Mouse (Mus musculus) heart, embryonic 12.5 days (tissue): ENCODE results near the gene Tmem201. TPM values are rescaled to one million over a fixed set of nuclear protein-coding genes. Genes with fewer than 3 reads are reported as not detected.

Experiments used
- ATAC-seq: fragments of 200-750 bp; cut with Nextera tagmentation; 2 replicates; pipeline ENCODE4 v1.8.0; 2017; ENCODE audit warnings: moderate TSS enrichment, moderate library complexity; ENCODE audit not compliant: insufficient number of reproducible peaks, low FRiP score
- H3K27ac ChIP-seq: fragments of 300-500 bp; sonication (generic); 2 replicates; pipeline ENCODE4 v1.5.1; 2016; ENCODE audit warnings: mild to moderate bottlenecking, moderate library complexity; ENCODE audit not compliant: poor library complexity, severe bottlenecking
- H3K27me3 ChIP-seq: fragments of 300-500 bp; sonication (generic); replicated peaks from 2 replicates; pipeline ENCODE4 v1.6.1; 2016; ENCODE audit warnings: mild to moderate bottlenecking, moderate library complexity
- H3K36me3 ChIP-seq: fragments of 300-500 bp; sonication (generic); 2 replicates; pipeline ENCODE4 v1.6.1; 2016; ENCODE audit warnings: mild to moderate bottlenecking, moderate library complexity
- H3K4me1 ChIP-seq: fragments of 300-500 bp; sonication (generic); replicated peaks from 2 replicates; pipeline ENCODE4 v1.6.1; 2016; ENCODE audit warnings: mild to moderate bottlenecking
- H3K4me2 ChIP-seq: fragments of 300-500 bp; sonication (generic); 2 replicates; pipeline ENCODE4 v1.6.1; 2016; ENCODE audit warnings: mild to moderate bottlenecking, moderate library complexity
- H3K4me3 ChIP-seq: fragments of 300-500 bp; sonication (generic); 2 replicates; pipeline ENCODE4 v1.5.1; 2016; ENCODE audit warnings: mild to moderate bottlenecking
- H3K9ac ChIP-seq: fragments of 300-500 bp; sonication (generic); 2 replicates; pipeline ENCODE4 v1.6.1; 2016; ENCODE audit warnings: mild to moderate bottlenecking, moderate library complexity
- H3K9me3 ChIP-seq: fragments of 300-500 bp; sonication (generic); replicated peaks from 2 replicates; pipeline ENCODE4 v1.6.1; 2016; ENCODE audit warnings: mild to moderate bottlenecking, moderate library complexity
- WGBS: fragments of 180-500 bp; shearing (Covaris S2); methylation state at CpG from one replicate; pipeline ENCODE4 v1.1.7; 2016; 5-methylcytosine and 5-hydroxymethylcytosine counted together
- polyA plus RNA-seq: library from polyadenylated mRNA; unstranded; fragments of >200 nt; fragmentation: Nextera tagmentation; extraction: Ambion mirVana; gene quantifications from 2 replicates; pipeline ENCODE4 v1.2.1, GENCODE M21; 2016

The Tmem201 gene
- polyA plus RNA-seq, 1 experiment from 2014 or later: 51.1 TPM

- H3K9ac ChIP-seq: no peak overlapping the region
- H3K4me2 ChIP-seq: no peak overlapping the region
- no peaks in the 10 kb centered on the region for H3K27me3 ChIP-seq
- no peaks in the 10 kb centered on the region for H3K9me3 ChIP-seq
- H3K27ac ChIP-seq: no peak overlapping the region
- H3K4me1 ChIP-seq: peaks cover 7% of the 10 kb centered on the region; the same call in 1 of the 2 replicates
- 82% methylated on average over 6 of the region's 6 CpGs for WGBS
- peaks cover 86% of the 10 kb centered on the region for H3K36me3 ChIP-seq
- H3K4me3 ChIP-seq: no peak overlapping the region
- no peak for ATAC-seq
Measured at GRCm38 (mm10) chr4:149719686-149720085, 18.2 kb downstream of the Tmem201 start.

- peaks cover 50% of the 10 kb centered on the region for H3K36me3 ChIP-seq
- peaks cover 3% of the 10 kb centered on the region; the same call in 1 of the 2 replicates for H3K4me1 ChIP-seq
- no peaks in the 10 kb centered on the region for H3K9me3 ChIP-seq
- no peak overlapping the region for H3K4me2 ChIP-seq
- H3K27me3 ChIP-seq: no peaks in the 10 kb centered on the region
- 69% methylated on average over 3 of the region's 3 CpGs for WGBS
- no peak overlapping the region; the same call in 1 of the 2 replicates for H3K9ac ChIP-seq
- no peak for ATAC-seq
- H3K27ac ChIP-seq: no peak overlapping the region
- no peak overlapping the region for H3K4me3 ChIP-seq
Measured at GRCm38 (mm10) chr4:149714542-149714941, 23.3 kb downstream of the Tmem201 start.

DNA sequence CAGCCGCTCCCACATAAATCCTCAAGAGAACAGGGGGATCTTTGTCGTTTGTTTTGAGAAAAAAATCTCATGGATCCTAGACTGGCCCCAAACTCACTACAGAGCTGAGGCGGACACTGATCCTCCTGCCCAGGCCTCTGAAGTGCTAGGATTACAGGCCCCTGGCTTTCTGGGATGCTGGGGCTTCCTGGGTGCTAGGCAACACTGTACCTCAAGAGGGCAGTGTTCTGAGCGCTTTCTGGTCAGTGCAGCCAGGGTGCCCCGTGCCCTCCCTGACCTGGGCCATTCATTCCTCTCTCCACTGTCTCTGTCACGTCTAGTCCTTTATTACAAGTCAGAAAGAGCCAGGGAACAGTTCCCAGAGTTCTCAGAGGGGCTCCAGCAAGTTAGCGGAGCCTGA lies 25.9 kb downstream of the Tmem201 start:
- Histone ChIP-seq H3K9me3 (no peaks in the 10 kb centered on the region), H3K36me3 (peaks cover 24% of the 10 kb centered on the region), H3K27me3 (no peaks in the 10 kb centered on the region; the same call in 1 of the 2 replicates), H3K4me3 (no peak overlapping the region), H3K4me1 (peaks cover 3% of the 10 kb centered on the region; the same call in 1 of the 2 replicates), H3K4me2 (0 out of 2 replicates have a peak overlapping the region, but pooled peaks have one; percentile 19), H3K9ac (no peak overlapping the region), H3K27ac (no peak overlapping the region)
- 24% methylated on average over 7 of the region's 7 CpGs for whole genome bisulfite sequencing
- ATAC-seq: peak; percentile 23; the same call in 1 of the 2 replicates

DNA sequence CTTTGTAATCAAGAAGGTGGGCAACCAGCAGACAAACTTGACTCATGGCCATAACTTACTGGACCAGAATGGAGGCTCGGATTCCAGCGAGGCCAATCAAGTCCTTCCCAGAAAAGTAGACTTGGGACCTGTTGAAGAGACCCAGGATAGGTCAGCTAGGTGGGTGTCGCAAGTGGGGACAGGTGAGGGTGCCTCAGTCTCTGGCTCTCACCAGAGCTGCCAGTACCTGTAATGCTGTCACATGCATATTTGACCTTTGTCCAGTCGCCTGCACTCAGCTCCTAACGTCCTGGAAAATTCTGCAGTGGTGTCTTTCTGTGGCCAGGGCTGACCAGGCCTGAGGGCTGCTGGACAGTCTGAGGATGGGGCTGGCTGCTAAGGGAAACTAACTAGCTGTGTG lies 26.4 kb downstream of the Tmem201 start:
- Histone ChIP-seq H3K27ac (no peak overlapping the region), H3K36me3 (peaks cover 19% of the 10 kb centered on the region), H3K4me1 (peaks cover 3% of the 10 kb centered on the region; the same call in 1 of the 2 replicates), H3K27me3 (no peaks in the 10 kb centered on the region; the same call in 1 of the 2 replicates), H3K4me2 (no peak overlapping the region), H3K9me3 (no peaks in the 10 kb centered on the region), H3K4me3 (no peak overlapping the region), H3K9ac (no peak overlapping the region)
- no peak for ATAC-seq
- whole genome bisulfite sequencing: 82% methylated on average over 5 of the region's 5 CpGs

DNA sequence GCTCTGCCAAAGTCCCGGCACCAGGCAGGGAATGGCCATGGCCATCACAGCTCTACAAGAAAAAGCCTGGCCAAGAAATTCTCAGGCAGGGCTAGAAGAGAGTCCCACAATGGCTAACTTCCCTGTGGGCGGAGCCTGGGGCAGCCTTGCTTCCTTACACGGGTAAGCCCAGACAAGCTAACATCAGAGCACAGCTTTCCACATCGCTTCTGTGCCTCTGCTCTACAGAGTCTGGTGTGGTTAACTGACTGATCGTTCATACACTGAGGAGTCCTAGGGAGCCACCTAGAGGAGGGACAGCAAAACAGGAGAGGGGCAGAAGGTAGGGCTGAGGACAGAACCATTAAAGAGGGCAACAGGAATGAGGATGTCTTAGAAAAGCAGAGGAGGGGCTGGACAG lies 27.3 kb downstream of the Tmem201 start:
- Histone ChIP-seq H3K4me1 (peaks cover 3% of the 10 kb centered on the region; the same call in 1 of the 2 replicates), H3K36me3 (peaks cover 9% of the 10 kb centered on the region), H3K27me3 (no peaks in the 10 kb centered on the region; the same call in 1 of the 2 replicates), H3K4me3 (no peak overlapping the region), H3K9ac (no peak overlapping the region), H3K27ac (no peak overlapping the region), H3K9me3 (no peaks in the 10 kb centered on the region), H3K4me2 (no peak overlapping the region)
- whole genome bisulfite sequencing: 19% methylated on average over 5 of the region's 5 CpGs
- ATAC-seq: peak; percentile 62

DNA sequence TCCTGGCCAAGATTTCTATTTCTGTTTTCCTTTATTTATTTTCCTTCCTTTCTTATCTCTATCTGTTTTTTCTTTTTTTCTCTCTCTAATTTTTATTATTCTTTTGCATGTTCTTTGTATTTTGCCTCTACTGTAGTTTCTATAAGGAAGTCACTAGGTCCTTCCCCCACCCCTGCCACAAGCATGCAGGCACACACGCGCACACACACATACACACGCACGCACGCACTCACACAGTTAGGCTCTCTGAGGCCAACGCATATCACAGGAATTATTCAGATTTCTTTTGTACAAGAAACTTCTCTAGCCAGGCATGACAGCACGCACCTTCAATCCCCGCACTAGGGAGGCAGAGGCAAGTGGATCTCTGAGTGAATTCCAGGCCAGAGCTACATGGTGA lies 31.9 kb downstream of the Tmem201 start:
- H3K27me3 ChIP-seq: no peaks in the 10 kb centered on the region; the same call in 1 of the 2 replicates
- no peaks in the 10 kb centered on the region for H3K9me3 ChIP-seq
- H3K27ac ChIP-seq: no peak overlapping the region
- no peak overlapping the region for H3K9ac ChIP-seq
- H3K4me2 ChIP-seq: no peak overlapping the region
- peaks cover 12% of the 10 kb centered on the region for H3K4me1 ChIP-seq
- ATAC-seq: no peak
- no peaks in the 10 kb centered on the region for H3K36me3 ChIP-seq
- no peak overlapping the region for H3K4me3 ChIP-seq
- WGBS: 91% methylated on average over 8 of the region's 8 CpGs

- Histone ChIP-seq H3K4me3 (no peak overlapping the region), H3K4me2 (no peak overlapping the region), H3K27me3 (peaks cover 4% of the 10 kb centered on the region; the same call in 1 of the 2 replicates), H3K4me1 (peaks cover 12% of the 10 kb centered on the region), H3K27ac (no peak overlapping the region), H3K9ac (no peak overlapping the region), H3K9me3 (no peaks in the 10 kb centered on the region), H3K36me3 (no peaks in the 10 kb centered on the region)
- WGBS: 57% methylated on average over 7 of the region's 7 CpGs
- no peak for ATAC-seq
Measured at GRCm38 (mm10) chr4:149705298-149705697, 32.5 kb downstream of the Tmem201 start.

DNA sequence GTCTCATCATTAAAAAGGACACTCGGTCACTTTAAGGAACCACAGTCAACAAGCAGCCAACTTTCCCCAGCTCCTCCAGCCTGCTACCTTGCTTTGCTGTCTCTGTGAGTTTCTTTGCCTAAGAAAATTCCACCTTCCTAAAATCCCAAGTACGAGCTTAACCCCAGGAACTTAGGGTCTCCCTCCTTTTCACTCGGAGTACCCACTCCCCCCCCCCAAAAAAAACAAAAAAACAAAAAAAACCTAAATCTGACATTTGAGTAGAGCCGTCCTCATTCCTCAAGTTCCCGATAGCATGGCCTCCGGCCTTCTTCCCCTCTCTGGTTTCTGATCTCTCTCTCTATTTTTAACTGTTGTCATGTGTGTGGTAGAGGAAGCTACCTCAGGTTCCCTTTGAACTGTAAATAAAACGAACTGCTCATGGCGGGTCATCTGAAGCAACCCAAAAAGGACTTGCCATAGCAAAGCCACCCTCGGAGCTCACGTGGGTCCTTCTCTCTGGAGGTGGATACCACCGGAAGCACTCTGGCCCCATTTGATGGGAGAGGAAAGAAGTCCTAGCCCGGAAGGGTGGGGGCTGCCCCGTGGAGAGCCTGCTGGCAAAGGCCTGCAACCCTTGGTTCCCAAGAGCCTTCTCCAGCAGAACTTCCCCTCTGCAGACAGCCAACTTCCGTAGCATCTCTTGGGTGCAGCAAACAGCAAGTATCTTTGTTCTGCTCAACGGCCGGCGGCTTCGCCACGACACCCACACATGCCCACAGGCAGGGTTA lies 35.4 kb downstream of the Tmem201 start, which contains the start of gene Pik3cd:
TSS of gene Pik3cd (minus strand) at position 362 of the 770 bp plus-strand sequence.
- no peak within 1 kb of the TSS for H3K27ac ChIP-seq
- peaks cover 22% of the 10 kb centered on the region for H3K4me1 ChIP-seq
- no peak within 1 kb of the TSS for H3K4me3 ChIP-seq
- peaks cover 18% of the 10 kb centered on the region for H3K27me3 ChIP-seq
- no peaks in the 10 kb centered on the region for H3K36me3 ChIP-seq
- H3K9ac ChIP-seq: no peak within 1 kb of the TSS
- no peaks in the 10 kb centered on the region for H3K9me3 ChIP-seq
- WGBS: 58% methylated on average over 19 of the region's 19 CpGs
- H3K4me2 ChIP-seq: no peak within 1 kb of the TSS
- no peak for ATAC-seq

GRCm38 (mm10) chr4:149701426-149702209 lies 36.2 kb downstream of the Tmem201 start:
- H3K27me3 ChIP-seq: peaks cover 21% of the 10 kb centered on the region
- H3K9ac ChIP-seq: no peak overlapping the region
- WGBS: 66% methylated on average over 18 of the region's 18 CpGs
- no peaks in the 10 kb centered on the region for H3K36me3 ChIP-seq
- H3K4me3 ChIP-seq: no peak overlapping the region
- ATAC-seq: no peak
- no peak overlapping the region for H3K27ac ChIP-seq
- peaks cover 30% of the 10 kb centered on the region for H3K4me1 ChIP-seq
- no peak overlapping the region for H3K4me2 ChIP-seq
- H3K9me3 ChIP-seq: no peaks in the 10 kb centered on the region

DNA sequence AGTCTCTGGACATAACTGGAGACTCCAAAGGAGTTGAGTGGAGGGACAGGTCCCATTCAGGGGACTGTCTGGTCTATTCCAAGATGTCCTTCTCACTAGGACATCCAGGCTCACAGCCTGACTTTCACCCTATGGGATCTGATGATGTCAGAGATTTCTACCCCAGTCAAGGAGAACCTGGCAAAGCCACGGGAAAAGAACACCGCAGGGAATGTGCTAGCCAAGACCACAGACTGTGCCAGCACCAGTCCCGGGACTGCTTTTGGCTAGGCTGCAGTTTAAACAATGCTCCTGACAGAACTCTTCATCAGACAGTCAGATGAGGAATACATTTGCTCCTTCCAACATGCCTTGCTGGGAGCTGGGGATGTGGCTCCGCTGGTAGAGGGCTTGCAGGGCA lies 37.9 kb downstream of the Tmem201 start:
- 82% methylated on average over 4 of the region's 4 CpGs for WGBS
- no peak overlapping the region for H3K9ac ChIP-seq
- no peaks in the 10 kb centered on the region for H3K9me3 ChIP-seq
- H3K27ac ChIP-seq: no peak overlapping the region
- no peak overlapping the region for H3K4me3 ChIP-seq
- peaks cover 34% of the 10 kb centered on the region for H3K4me1 ChIP-seq
- H3K36me3 ChIP-seq: no peaks in the 10 kb centered on the region
- no peak overlapping the region for H3K4me2 ChIP-seq
- ATAC-seq: no peak
- peaks cover 21% of the 10 kb centered on the region for H3K27me3 ChIP-seq

- peak overlapping the region; percentile 78 for H3K4me2 ChIP-seq
- no peaks in the 10 kb centered on the region for H3K9me3 ChIP-seq
- ATAC-seq: peak; percentile 80
- H3K27ac ChIP-seq: no peak overlapping the region
- H3K9ac ChIP-seq: peak overlapping the region; percentile 69
- peaks cover 21% of the 10 kb centered on the region for H3K27me3 ChIP-seq
- peak overlapping the region; percentile 53 for H3K4me3 ChIP-seq
- no peaks in the 10 kb centered on the region for H3K36me3 ChIP-seq
- 1% methylated on average over 35 of the region's 35 CpGs for WGBS
- peaks cover 34% of the 10 kb centered on the region for H3K4me1 ChIP-seq
Measured at GRCm38 (mm10) chr4:149698197-149698821, 39.5 kb downstream of the Tmem201 start.
